Mouse (Mus musculus): ENCODE results near the gene Bco2. TPM values are rescaled to one million over a fixed set of nuclear protein-coding genes. Genes with fewer than 3 reads are reported as not detected.

The Bco2 gene
- 31.7 TPM for polyA plus RNA-seq (2014; fragmentation: Illumina TruSeq; extraction: RNeasy Lipid Tissue Mini Kit (QIAGEN cat#74804); ENCODE audit: low read depth, low replicate concordance)

DNA sequence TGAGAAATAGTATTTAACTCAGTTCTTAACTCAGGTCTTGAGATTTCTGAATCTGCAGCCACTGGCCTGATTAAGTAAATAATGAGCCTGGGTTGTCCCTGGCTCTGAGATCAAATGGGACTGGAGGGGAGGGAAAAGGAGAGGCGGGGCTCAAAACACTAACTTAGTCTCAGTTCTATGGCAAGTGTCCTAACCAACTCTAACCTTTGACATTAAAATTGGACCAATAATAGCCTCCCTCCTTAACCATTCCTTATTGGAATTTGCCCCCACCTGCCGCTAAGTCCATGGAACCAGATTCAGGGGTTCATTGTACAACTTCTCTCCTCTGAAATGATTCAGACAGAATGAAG, at the start of gene Bco2:
TSS of gene Bco2 (minus strand) at position 88 of the 353 bp plus-strand sequence.

DNA sequence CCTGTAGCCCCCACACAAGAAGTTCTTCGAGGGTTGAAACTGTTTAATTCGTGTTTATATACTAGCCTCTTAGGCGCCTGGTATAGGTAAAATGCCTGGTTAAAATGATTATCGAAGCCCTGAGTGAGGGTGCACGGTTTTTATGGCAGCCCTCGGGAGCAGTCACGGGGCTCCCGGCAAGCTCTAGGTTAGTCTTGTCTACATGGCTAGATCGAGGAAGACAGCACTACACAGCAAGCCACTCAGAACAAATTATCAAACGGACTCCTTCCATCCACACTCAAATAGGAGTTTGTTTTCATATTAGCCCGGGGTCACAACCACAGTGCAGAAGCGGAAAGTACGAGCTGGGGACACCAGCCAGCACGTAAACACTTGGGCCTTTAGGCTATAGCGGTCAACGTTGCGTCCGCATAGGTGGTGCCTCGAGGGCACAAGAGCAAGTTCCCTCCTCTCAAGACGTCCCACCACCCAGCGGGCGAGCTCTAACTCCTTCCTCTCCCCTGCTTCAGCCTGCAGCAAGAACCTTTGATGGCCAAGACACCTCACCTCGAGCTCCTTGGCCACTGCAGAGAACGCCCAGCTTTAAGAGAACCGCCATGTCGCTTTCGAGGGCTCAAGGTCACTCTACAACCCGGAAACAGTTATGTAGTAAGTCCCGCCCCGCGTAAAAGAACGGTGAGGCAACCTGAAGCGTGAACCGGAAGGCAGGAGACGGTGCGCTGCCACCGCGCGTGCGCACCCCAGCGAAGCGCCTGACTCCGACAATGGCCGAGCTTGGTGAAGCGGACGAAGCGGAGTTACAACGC, 48.4 kb upstream of the Bco2 start, which contains the start of the genes Sdhd and Timm8b:
TSS of gene Sdhd (minus strand) at position 624 of the 809 bp plus-strand sequence.
TSS of gene Timm8b (plus strand) at position 722 of the 809 bp plus-strand sequence.

GRCm38 (mm10) chr9:50561145-50561917, 6.3 kb upstream of the Bco2 start, which contains the start of gene Tex12:
Gene Tex12 (minus strand): TSS chr9:50561325.

DNA sequence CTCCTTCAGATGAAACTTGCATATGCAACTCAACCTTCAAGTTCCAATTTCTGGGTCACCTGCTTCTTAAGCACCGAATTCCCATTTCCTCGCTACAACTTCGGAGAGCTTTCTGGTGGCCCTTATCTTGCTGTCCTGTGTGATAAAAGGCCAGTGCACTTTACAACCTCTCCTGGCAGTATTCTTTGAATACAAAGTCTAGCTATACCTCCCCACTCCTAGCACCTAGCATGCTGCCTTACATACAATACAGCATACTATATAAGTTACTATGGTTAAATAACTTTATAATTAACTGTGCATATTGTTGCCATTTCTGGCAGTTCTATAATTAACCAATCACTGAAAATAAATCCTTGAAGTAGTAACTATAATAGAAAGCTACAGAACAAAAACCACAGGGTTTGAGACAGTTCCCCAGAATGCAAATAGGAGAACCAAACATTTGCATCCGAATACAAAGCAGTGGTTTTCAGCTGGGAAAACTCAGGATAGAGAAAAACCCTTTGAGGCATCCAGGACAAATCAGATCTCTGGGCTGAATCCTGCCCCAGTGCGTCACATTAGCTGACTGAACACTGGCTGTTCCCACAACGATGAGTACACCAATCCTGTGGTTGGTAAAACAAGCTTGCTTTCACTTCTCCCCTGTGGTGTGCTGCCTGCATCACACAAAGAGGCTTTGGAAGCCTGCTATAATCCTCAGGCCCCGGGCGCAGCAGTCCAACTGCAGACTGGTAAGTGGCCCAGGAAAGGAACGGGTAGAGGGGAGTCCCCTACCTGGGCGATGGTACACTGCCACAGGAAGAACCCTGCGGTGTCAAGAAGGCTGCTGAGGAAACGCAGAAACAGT, 514 bp downstream of the Bco2 start, which contains the start of gene Il18:
TSS of gene Il18 (plus strand) at position 587 of the 853 bp plus-strand sequence.

DNA sequence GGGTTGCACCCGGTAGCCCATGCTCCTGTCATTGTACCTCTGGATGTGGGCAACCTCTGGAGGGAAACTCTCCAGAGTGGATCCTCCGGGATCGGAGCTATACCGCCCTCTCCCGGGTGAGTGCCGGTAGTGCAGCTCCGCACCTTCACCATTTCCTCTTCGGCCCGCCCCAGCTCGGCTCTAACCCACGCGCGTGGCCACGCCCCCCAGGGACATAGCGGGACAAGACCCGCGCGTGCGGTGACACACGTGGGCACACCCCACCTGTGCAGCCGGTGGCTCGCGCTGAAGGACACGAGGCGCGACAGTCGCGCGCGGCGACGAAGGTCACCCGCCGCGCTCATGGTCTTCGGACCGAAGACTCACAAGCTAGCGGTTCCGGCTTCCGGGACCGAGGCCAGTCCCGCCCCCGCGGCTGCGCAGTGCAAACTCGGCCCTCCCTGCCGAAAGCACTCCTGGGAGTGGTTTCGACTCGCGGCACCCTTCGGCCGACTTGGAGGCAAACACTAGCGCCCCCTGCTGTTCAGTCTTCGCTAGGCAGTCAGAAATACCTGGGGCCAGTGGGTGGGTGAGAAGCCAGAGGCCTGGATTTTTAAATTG, 26.6 kb downstream of the Bco2 start, which contains the start of gene Pts:
TSS of gene Pts (minus strand) at position 432 of the 600 bp plus-strand sequence.

GRCm38 (mm10) chr9:50494311-50494710, 60.7 kb downstream of the Bco2 start, which contains the start of gene Plet1:
Gene Plet1 (plus strand): TSS chr9:50494525.

Other genes starting within 250 kb of the Bco2 start
- 74.2 TPM for gene Rpl10-ps3, start 210.2 kb downstream of the Bco2 start, polyA plus RNA-seq (2014; fragmentation: Illumina TruSeq; extraction: RNeasy Lipid Tissue Mini Kit (QIAGEN cat#74804); ENCODE audit: low read depth, low replicate concordance)
- 2.0 TPM for gene Plet1, start 60.7 kb downstream of the Bco2 start, polyA plus RNA-seq (2014; fragmentation: Illumina TruSeq; extraction: RNeasy Lipid Tissue Mini Kit (QIAGEN cat#74804); ENCODE audit: low read depth, low replicate concordance)
- 132 TPM for gene Pts, start 26.5 kb downstream of the Bco2 start, polyA plus RNA-seq (2014; fragmentation: Illumina TruSeq; extraction: RNeasy Lipid Tissue Mini Kit (QIAGEN cat#74804); ENCODE audit: low read depth, low replicate concordance)
- 92.4 TPM for gene Il18, start 354 bp downstream of the Bco2 start, polyA plus RNA-seq (2014; fragmentation: Illumina TruSeq; extraction: RNeasy Lipid Tissue Mini Kit (QIAGEN cat#74804); ENCODE audit: low read depth, low replicate concordance)
- 6.3 TPM for gene Tex12, start 6.1 kb upstream of the Bco2 start, polyA plus RNA-seq (2014; fragmentation: Illumina TruSeq; extraction: RNeasy Lipid Tissue Mini Kit (QIAGEN cat#74804); ENCODE audit: low read depth, low replicate concordance)
- gene Sdhd, start 48.6 kb upstream of the Bco2 start, polyA plus RNA-seq (2014; fragmentation: Illumina TruSeq; extraction: RNeasy Lipid Tissue Mini Kit (QIAGEN cat#74804); ENCODE audit: low read depth, low replicate concordance), result 263 TPM
- gene Timm8b, start 48.7 kb upstream of the Bco2 start, polyA plus RNA-seq (2014; fragmentation: Illumina TruSeq; extraction: RNeasy Lipid Tissue Mini Kit (QIAGEN cat#74804); ENCODE audit: low read depth, low replicate concordance), result 69.1 TPM
- gene Pih1d2, start 62.1 kb upstream of the Bco2 start, polyA plus RNA-seq (2014; fragmentation: Illumina TruSeq; extraction: RNeasy Lipid Tissue Mini Kit (QIAGEN cat#74804); ENCODE audit: low read depth, low replicate concordance), result 1.2 TPM
- gene Nkapd1, start 62.3 kb upstream of the Bco2 start, polyA plus RNA-seq (2014; fragmentation: Illumina TruSeq; extraction: RNeasy Lipid Tissue Mini Kit (QIAGEN cat#74804); ENCODE audit: low read depth, low replicate concordance), result 32.2 TPM
- gene Dlat, start 104.6 kb upstream of the Bco2 start, polyA plus RNA-seq (2014; fragmentation: Illumina TruSeq; extraction: RNeasy Lipid Tissue Mini Kit (QIAGEN cat#74804); ENCODE audit: low read depth, low replicate concordance), result 70.5 TPM
- gene Dixdc1, start 184.3 kb upstream of the Bco2 start, polyA plus RNA-seq (2014; fragmentation: Illumina TruSeq; extraction: RNeasy Lipid Tissue Mini Kit (QIAGEN cat#74804); ENCODE audit: low read depth, low replicate concordance), result 14.7 TPM
- gene 2310030G06Rik, start 191.4 kb upstream of the Bco2 start, polyA plus RNA-seq (2014; fragmentation: Illumina TruSeq; extraction: RNeasy Lipid Tissue Mini Kit (QIAGEN cat#74804); ENCODE audit: low read depth, low replicate concordance), result 31.9 TPM
- gene Cryab, start 196.1 kb upstream of the Bco2 start, polyA plus RNA-seq (2014; fragmentation: Illumina TruSeq; extraction: RNeasy Lipid Tissue Mini Kit (QIAGEN cat#74804); ENCODE audit: low read depth, low replicate concordance), result 2.7 TPM
- not detected for gene Hspb2, start 197.2 kb upstream of the Bco2 start, polyA plus RNA-seq (2014; fragmentation: Illumina TruSeq; extraction: RNeasy Lipid Tissue Mini Kit (QIAGEN cat#74804); ENCODE audit: low read depth, low replicate concordance)
- gene Fdxacb1, start 213.1 kb upstream of the Bco2 start, polyA plus RNA-seq (2014; fragmentation: Illumina TruSeq; extraction: RNeasy Lipid Tissue Mini Kit (QIAGEN cat#74804); ENCODE audit: low read depth, low replicate concordance), result 4.0 TPM
- gene Alg9, start 219.8 kb upstream of the Bco2 start, polyA plus RNA-seq (2014; fragmentation: Illumina TruSeq; extraction: RNeasy Lipid Tissue Mini Kit (QIAGEN cat#74804); ENCODE audit: low read depth, low replicate concordance), result 5.4 TPM
- 88.7 TPM for gene 1110032A03Rik, start 220.3 kb upstream of the Bco2 start, polyA plus RNA-seq (2014; fragmentation: Illumina TruSeq; extraction: RNeasy Lipid Tissue Mini Kit (QIAGEN cat#74804); ENCODE audit: low read depth, low replicate concordance)

Data from liver, adult 10 weeks (tissue).